Mouse (Mus musculus): ENCODE results near the gene Sh3bp1. TPM values are rescaled to one million over a fixed set of nuclear protein-coding genes. Genes with fewer than 3 reads are reported as not detected.

The Sh3bp1 gene
- polyA plus RNA-seq, 1 experiment from 2014 or later, result 10.0 TPM

- Histone ChIP-seq H3K27me3 (replicated peaks) (peaks cover 22% of the 10 kb centered on the region), H3K9me3 (no peaks in the 10 kb centered on the region), H3K4me1 (peaks cover 20% of the 10 kb centered on the region; the same call in 1 of the 2 replicates), H3K27ac (no peak overlapping the region), H3K9ac (no peak overlapping the region), H3K4me3 (no peak overlapping the region), H3K36me3 (no peaks in the 10 kb centered on the region), H3K4me2 (replicated peaks) (no peak overlapping the region)
- 4% methylated on average over 2 of the region's 2 CpGs for WGBS
- ATAC-seq (ENCODE audit: low FRiP score, low read depth), result 0 out of 2 replicates have a peak, but pooled peaks have one; percentile 11
These were observed 3.7 kb downstream of the Sh3bp1 start for GRCm38 (mm10) chr15:78903243-78903642.

GRCm38 (mm10) chr15:78908399-78908798, 8.8 kb downstream of the Sh3bp1 start:
- Histone ChIP-seq H3K4me3 (no peak overlapping the region), H3K4me2 (replicated peaks) (no peak overlapping the region)
- WGBS, result 85% methylated on average over 7 of the region's 7 CpGs

GRCm38 (mm10) chr15:78908982-78909381, 9.4 kb downstream of the Sh3bp1 start:
- 91% methylated on average over 8 of the region's 8 CpGs for WGBS
- H3K9me3 ChIP-seq, result no peaks in the 10 kb centered on the region
- no peaks in the 10 kb centered on the region for H3K27me3 ChIP-seq (replicated peaks)
- H3K27ac ChIP-seq, result no peak overlapping the region
- H3K4me2 ChIP-seq (replicated peaks), result no peak overlapping the region
- no peak for ATAC-seq (ENCODE audit: low FRiP score, low read depth)
- no peak overlapping the region for H3K9ac ChIP-seq
- H3K4me3 ChIP-seq, result no peak overlapping the region
- H3K36me3 ChIP-seq, result no peaks in the 10 kb centered on the region
- H3K4me1 ChIP-seq, result no peaks in the 10 kb centered on the region

More at GRCm38 (mm10) chr15:78908399-78908798, 8.8 kb downstream of the Sh3bp1 start:
- no peaks in the 10 kb centered on the region for H3K4me1 ChIP-seq
- no peaks in the 10 kb centered on the region for H3K27me3 ChIP-seq (replicated peaks)
- H3K36me3 ChIP-seq, result no peaks in the 10 kb centered on the region
- no peak overlapping the region for H3K9ac ChIP-seq
- no peaks in the 10 kb centered on the region for H3K9me3 ChIP-seq
- H3K27ac ChIP-seq, result no peak overlapping the region
- no peak for ATAC-seq (ENCODE audit: low FRiP score, low read depth)

GRCm38 (mm10) chr15:78912040-78912439, 12.5 kb downstream of the Sh3bp1 start:
- H3K4me1 ChIP-seq, result peaks cover 25% of the 10 kb centered on the region

GRCm38 (mm10) chr15:78913632-78914090, 14.1 kb downstream of the Sh3bp1 start, which contains the start of gene Pdxp:
Gene Pdxp, plus strand, starts transcription at chr15:78913919.
- Histone ChIP-seq H3K27ac (peak within 1 kb of the TSS; percentile 84), H3K4me2 (replicated peaks) (peak within 1 kb of the TSS; percentile 97), H3K27me3 (replicated peaks) (no peaks in the 10 kb centered on the region), H3K9ac (peak within 1 kb of the TSS; percentile 87), H3K4me1 (peaks cover 25% of the 10 kb centered on the region), H3K4me3 (peak within 1 kb of the TSS; percentile 74), H3K36me3 (peaks cover 11% of the 10 kb centered on the region), H3K9me3 (no peaks in the 10 kb centered on the region)
- ATAC-seq (ENCODE audit: low FRiP score, low read depth), result peak; percentile 93
- under 1% methylated on average over 51 of the region's 51 CpGs for WGBS

More at GRCm38 (mm10) chr15:78912040-78912439, 12.5 kb downstream of the Sh3bp1 start:
- WGBS, result 37% methylated on average over 9 of the region's 9 CpGs
- Histone ChIP-seq H3K9me3 (no peaks in the 10 kb centered on the region), H3K27me3 (replicated peaks) (no peaks in the 10 kb centered on the region), H3K27ac (no peak overlapping the region), H3K36me3 (no peaks in the 10 kb centered on the region), H3K4me3 (no peak overlapping the region), H3K9ac (no peak overlapping the region), H3K4me2 (replicated peaks) (no peak overlapping the region)
- ATAC-seq (ENCODE audit: low FRiP score, low read depth), result no peak

- WGBS, result under 1% methylated on average over 86 of the region's 87 CpGs
- Histone ChIP-seq H3K4me3 (peak overlapping the region; percentile 74), H3K4me1 (peaks cover 25% of the 10 kb centered on the region), H3K9ac (peak overlapping the region; percentile 87), H3K27me3 (replicated peaks) (no peaks in the 10 kb centered on the region), H3K9me3 (no peaks in the 10 kb centered on the region), H3K36me3 (peaks cover 16% of the 10 kb centered on the region), H3K27ac (peak overlapping the region; percentile 84), H3K4me2 (replicated peaks) (peak overlapping the region; percentile 97)
- peak; percentile 69 for ATAC-seq (ENCODE audit: low FRiP score, low read depth)
These were observed 14.7 kb downstream of the Sh3bp1 start for GRCm38 (mm10) chr15:78914091-78914822.

- Histone ChIP-seq H3K27me3 (replicated peaks) (no peaks in the 10 kb centered on the region), H3K4me2 (replicated peaks) (peak overlapping the region; percentile 97), H3K36me3 (peaks cover 19% of the 10 kb centered on the region), H3K9ac (peak overlapping the region; percentile 87), H3K9me3 (no peaks in the 10 kb centered on the region), H3K4me1 (peaks cover 25% of the 10 kb centered on the region), H3K4me3 (peak overlapping the region; percentile 74), H3K27ac (no peak overlapping the region)
- no peak for ATAC-seq (ENCODE audit: low FRiP score, low read depth)
- WGBS, result 48% methylated on average over 8 of the region's 8 CpGs
These were observed 15.5 kb downstream of the Sh3bp1 start for GRCm38 (mm10) chr15:78914823-78915659.

GRCm38 (mm10) chr15:78915660-78916017, 16.1 kb downstream of the Sh3bp1 start:
- no peaks in the 10 kb centered on the region for H3K27me3 ChIP-seq (replicated peaks)
- peaks cover 19% of the 10 kb centered on the region for H3K36me3 ChIP-seq
- H3K27ac ChIP-seq, result peak overlapping the region; percentile 26; the same call in 1 of the 2 replicates
- peaks cover 25% of the 10 kb centered on the region for H3K4me1 ChIP-seq
- 5% methylated on average over 8 of the region's 8 CpGs for WGBS
- peak overlapping the region; percentile 42 for H3K9ac ChIP-seq
- H3K4me3 ChIP-seq, result peak overlapping the region; percentile 74
- no peaks in the 10 kb centered on the region for H3K9me3 ChIP-seq
- H3K4me2 ChIP-seq (replicated peaks), result peak overlapping the region; percentile 97
- peak; percentile 14; the same call in 1 of the 2 replicates for ATAC-seq (ENCODE audit: low FRiP score, low read depth)

GRCm38 (mm10) chr15:78916052-78916826, 16.7 kb downstream of the Sh3bp1 start:
- WGBS, result 46% methylated on average over 12 of the region's 12 CpGs

GRCm38 (mm10) chr15:78918126-78918525, 18.6 kb downstream of the Sh3bp1 start:
- WGBS, result 95% methylated on average over 23 of the region's 23 CpGs
- Histone ChIP-seq H3K4me3 (no peak overlapping the region), H3K27ac (no peak overlapping the region), H3K27me3 (replicated peaks) (no peaks in the 10 kb centered on the region), H3K4me1 (peaks cover 25% of the 10 kb centered on the region), H3K4me2 (replicated peaks) (no peak overlapping the region), H3K36me3 (peaks cover 19% of the 10 kb centered on the region), H3K9me3 (no peaks in the 10 kb centered on the region), H3K9ac (no peak overlapping the region)
- ATAC-seq (ENCODE audit: low FRiP score, low read depth), result no peak

More at GRCm38 (mm10) chr15:78916052-78916826, 16.7 kb downstream of the Sh3bp1 start:
- no peak for ATAC-seq (ENCODE audit: low FRiP score, low read depth)
- H3K27ac ChIP-seq, result peak overlapping the region; percentile 26; the same call in 1 of the 2 replicates
- H3K9ac ChIP-seq, result peak overlapping the region; percentile 42
- H3K4me2 ChIP-seq (replicated peaks), result peak overlapping the region; percentile 97
- H3K9me3 ChIP-seq, result no peaks in the 10 kb centered on the region
- peaks cover 25% of the 10 kb centered on the region for H3K4me1 ChIP-seq
- peak overlapping the region; percentile 74 for H3K4me3 ChIP-seq
- peaks cover 19% of the 10 kb centered on the region for H3K36me3 ChIP-seq
- H3K27me3 ChIP-seq (replicated peaks), result no peaks in the 10 kb centered on the region

- H3K4me3 ChIP-seq, result no peak overlapping the region
- H3K9me3 ChIP-seq, result no peaks in the 10 kb centered on the region
- peaks cover 19% of the 10 kb centered on the region for H3K36me3 ChIP-seq
- no peak overlapping the region for H3K4me2 ChIP-seq (replicated peaks)
- 80% methylated on average over 12 of the region's 12 CpGs for WGBS
- H3K4me1 ChIP-seq, result peaks cover 20% of the 10 kb centered on the region
- ATAC-seq (ENCODE audit: low FRiP score, low read depth), result no peak
- no peak overlapping the region for H3K9ac ChIP-seq
- H3K27ac ChIP-seq, result no peak overlapping the region
- H3K27me3 ChIP-seq (replicated peaks), result no peaks in the 10 kb centered on the region
These were observed 20.3 kb downstream of the Sh3bp1 start for GRCm38 (mm10) chr15:78919914-78920313.
